Mouse (Mus musculus) gastrocnemius, postnatal 36 days (tissue): ENCODE results near the gene Pak1. TPM values are rescaled to one million over a fixed set of nuclear protein-coding genes. Genes with fewer than 3 reads are reported as not detected.

Source experiments
- DNase-seq, 2 experiments: peaks; one replicate each; pipeline ENCODE4 v3.0.0; 2022
- intact Hi-C: fragments of 180-260 bp; cut with DNase I; formaldehyde crosslinking; loops from one replicate; pipeline ENCODE4 v1.15.1; 2025
- long read RNA-seq, 2 experiments: library from polyadenylated mRNA; stranded (forward); transcript quantifications; one replicate each; pipeline ENCODE4 v2.0.0; 2021
- total RNA-seq, 2 experiments: library from RNA; stranded (reverse); gene quantifications; 2 replicates each; pipeline ENCODE4 v1.2.3; 2021

The Pak1 gene
- total RNA-seq, result 10 to 100 TPM; 21.8 to 23.9 TPM
- long read RNA-seq, experiment 1, transcript Pak1-201 (15 exons, 3,065 nt), result major isoform, 12 of 20 reads
- long read RNA-seq, experiment 1, partial matches to known transcripts, result 4 of 20 reads
- long read RNA-seq, experiment 1, other reads (novel, unspliced or antisense), result 4 of 20 reads
- long read RNA-seq, experiment 2, transcript Pak1-201 (15 exons, 3,065 nt), result major isoform, 12 of 29 reads
- long read RNA-seq, experiment 2, partial matches to known transcripts, result 6 of 29 reads
- long read RNA-seq, experiment 2, other reads (novel, unspliced or antisense), result 11 of 29 reads

DNA sequence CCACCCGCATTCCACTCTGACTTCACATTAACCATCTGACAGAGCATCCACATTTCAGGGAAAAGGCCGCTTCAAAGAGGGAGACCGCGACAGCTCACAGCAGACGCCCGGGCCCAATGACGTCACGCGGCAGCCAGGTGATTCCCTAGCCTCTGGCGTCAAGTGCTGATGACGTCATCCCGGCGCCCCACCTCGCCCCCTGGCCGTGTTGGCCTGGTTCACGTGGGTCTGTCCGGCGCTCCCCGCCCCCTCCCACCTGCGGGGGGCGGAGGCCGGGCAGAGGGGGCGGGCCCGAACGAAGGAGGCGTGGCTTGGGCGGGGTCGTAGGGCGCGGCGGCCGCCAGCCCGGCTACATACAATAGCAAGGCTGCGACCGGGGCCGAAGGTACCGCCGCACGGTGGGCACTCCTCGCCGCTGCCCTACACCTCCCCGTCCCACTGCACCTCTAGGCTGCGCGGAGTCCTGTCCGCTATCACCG, at the start of gene Pak1:
Gene Pak1, plus strand, starts transcription at position 352 of the 479 bp plus-strand sequence.
- DNase-seq, result peak; percentile 15 to 26
- intact Hi-C loops, result no loop called here

DNA sequence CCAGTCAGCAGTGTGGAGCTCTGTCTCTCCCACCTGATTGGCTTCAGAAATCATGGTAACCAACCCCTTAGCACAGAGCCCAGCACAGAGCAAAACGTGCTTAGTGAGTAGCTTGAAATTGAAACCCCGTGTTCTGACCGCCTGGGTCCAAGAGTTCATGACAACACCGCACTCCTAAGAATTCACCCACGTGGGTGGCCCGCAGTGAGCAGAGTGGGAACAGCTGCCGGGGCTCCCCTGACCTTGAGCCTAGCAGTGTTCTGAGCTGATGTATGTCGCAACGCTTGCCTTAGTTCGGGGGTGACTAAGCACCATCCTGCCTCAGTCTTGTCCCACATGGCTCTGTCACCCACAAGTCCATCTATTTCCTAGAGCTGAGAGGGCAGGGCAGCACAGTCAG, 47.4 kb upstream of the Pak1 start:
- no peak for DNase-seq
- intact Hi-C loops, result loop anchor here (5.0 to 10.0 kb wide), 2 partner anchors 346 to 384 kb away; no protein-coding TSS in a partner anchor

DNA sequence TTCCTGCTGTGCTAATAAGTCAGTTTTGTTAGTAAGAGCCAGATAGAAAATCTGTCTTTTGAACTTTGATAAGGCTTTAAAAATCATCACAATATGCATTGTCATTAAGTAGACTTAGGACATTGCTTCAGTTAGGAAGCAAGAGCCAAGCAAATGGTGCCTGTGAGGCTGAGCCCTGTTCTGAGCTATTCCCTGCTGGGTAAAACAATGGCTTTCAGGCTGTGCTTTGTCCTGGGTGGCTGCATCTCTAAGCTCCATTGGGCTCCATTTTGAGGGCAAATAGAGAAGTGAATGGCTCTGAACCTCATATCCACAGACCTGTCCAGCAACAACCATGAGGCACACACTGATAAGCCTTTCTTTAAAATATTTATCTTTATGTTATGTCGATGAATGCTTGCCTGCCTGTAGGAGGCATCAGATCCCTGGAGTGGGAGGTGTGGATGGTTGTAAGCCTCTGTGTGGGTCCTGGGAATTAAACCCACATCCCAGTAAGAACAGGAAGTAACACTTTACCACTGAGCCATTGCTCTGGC, 46.5 kb upstream of the Pak1 start:
- intact Hi-C loops, result loop anchor here (5.0 to 10.0 kb wide), 2 partner anchors 345 to 383 kb away; no protein-coding TSS in a partner anchor
- DNase-seq, result no peak

DNA sequence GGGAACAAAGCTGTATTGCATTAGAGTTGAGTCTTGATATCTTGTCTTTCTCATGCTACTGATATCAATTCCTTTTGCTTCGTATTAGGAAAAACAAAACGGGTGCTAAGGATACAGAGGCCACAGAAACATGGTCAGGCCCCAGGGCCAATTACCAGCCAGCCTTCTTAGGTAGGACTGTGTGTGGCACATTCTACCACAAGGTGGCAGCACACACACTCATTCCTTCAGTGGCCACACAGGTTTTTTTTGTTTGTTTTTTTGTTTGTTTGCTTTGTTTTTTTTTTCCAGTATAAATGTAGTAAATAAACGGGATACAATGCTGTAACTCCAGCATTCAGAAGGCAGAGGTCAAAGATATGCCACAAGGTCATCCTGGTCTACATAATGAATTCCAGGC, 43.0 kb upstream of the Pak1 start:
- DNase-seq, result peak; percentile 40 to 46
- intact Hi-C loops, result loop anchor here (5.0 to 10.0 kb wide), 2 partner anchors 97 to 380 kb away; no protein-coding TSS in a partner anchor

DNA sequence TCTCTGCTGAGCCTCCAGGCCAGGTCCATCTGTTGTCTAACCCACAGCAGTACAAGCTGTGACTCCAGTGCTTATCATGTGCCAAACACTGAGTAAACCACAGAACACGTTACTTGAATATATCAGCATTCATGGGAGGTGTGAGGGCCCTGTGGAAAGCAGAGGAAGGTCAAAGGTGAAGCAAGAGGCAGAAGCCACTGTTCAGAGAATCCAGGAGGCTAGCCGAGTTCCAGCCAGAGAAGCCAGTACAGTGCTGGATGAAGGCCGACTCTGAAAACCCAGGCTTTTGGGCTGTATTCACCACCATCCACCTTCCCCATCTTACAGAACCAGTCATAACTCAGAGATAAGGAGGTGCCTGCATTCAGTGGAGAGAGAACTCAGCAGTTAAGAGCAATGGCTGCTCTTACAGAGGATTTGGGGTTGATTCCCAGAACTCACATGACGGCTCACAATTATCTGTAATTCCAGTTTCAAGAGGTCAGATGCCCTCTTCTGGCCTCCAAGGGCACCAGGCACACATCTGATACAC, 41.1 kb upstream of the Pak1 start:
- no peak for DNase-seq
- intact Hi-C loops, result loop anchor here (2.0 to 10.0 kb wide), 3 partner anchors 95 to 378 kb away; no protein-coding TSS in a partner anchor

DNA sequence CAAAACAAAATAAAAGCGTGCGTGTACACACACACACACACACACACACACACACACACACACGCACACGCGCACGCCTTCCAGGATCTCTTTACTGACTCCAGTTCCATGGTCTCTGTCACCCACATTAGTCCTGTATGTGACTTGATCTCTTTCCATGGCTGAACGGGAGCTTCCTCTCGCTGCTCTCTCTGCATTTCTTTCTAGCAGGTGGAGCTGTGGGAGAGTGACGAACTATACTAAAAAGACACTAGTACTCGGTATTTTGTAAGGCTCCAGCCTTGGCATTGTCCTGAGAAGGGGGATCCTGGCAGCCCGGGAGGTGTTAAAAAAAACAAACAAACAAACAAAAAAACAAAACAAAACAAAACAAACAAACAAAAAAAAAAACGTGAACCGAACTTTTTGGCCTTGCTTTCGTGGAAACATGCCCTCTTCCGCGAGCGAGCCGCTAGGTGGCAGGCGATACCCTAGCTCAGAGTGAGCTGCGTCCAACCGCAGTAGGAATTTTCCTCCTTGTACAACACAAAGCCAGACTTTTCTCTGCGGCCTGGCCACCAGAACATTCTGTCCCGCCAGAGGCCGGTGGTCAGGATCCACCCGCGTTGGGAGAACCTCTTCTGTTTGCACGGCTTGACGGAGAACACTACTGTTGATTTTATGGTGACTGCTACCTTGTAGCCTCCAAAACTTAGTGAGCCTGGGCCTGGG, 40.4 kb upstream of the Pak1 start:
- DNase-seq, result peak; percentile 77 to 84
- intact Hi-C loops, result loop anchor here (2.0 to 10.0 kb wide), 3 partner anchors 94 to 377 kb away; no protein-coding TSS in a partner anchor

DNA sequence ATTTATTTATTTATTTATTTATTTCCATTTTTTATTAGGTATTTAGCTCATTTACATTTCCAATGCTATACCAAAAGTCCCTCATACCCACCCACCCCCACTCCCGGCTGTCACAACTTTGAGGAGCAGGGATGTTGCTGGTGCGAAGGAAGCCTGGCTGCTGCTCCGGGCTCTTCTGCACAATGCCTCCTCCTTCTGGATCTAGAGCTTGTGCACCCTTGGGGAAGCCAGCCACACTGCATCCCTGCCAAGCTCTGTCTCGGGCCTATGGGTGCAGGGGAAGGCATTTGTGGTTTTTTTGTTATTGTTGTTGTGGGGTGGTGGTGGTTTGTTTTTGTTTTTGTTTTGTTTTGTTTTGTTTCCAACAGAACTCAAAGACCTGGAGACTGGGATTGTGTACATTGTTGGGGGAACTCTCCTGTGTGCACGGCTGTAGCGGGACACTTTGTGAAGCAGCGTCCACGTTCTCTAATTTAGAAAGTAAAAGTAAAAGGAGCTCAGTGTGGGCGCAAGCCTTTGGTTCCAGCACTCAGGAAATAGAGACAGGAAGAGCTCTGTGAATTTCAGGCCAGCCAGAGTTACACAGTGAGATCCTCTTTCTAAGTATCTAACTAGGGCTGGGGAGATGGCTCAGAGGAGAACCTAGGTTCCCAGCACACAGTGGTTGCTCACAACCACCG, 39.7 kb upstream of the Pak1 start:
- intact Hi-C loops, result loop anchor here (5.0 to 10.0 kb wide), 2 partner anchors 94 to 376 kb away; no protein-coding TSS in a partner anchor
- DNase-seq, result no peak

DNA sequence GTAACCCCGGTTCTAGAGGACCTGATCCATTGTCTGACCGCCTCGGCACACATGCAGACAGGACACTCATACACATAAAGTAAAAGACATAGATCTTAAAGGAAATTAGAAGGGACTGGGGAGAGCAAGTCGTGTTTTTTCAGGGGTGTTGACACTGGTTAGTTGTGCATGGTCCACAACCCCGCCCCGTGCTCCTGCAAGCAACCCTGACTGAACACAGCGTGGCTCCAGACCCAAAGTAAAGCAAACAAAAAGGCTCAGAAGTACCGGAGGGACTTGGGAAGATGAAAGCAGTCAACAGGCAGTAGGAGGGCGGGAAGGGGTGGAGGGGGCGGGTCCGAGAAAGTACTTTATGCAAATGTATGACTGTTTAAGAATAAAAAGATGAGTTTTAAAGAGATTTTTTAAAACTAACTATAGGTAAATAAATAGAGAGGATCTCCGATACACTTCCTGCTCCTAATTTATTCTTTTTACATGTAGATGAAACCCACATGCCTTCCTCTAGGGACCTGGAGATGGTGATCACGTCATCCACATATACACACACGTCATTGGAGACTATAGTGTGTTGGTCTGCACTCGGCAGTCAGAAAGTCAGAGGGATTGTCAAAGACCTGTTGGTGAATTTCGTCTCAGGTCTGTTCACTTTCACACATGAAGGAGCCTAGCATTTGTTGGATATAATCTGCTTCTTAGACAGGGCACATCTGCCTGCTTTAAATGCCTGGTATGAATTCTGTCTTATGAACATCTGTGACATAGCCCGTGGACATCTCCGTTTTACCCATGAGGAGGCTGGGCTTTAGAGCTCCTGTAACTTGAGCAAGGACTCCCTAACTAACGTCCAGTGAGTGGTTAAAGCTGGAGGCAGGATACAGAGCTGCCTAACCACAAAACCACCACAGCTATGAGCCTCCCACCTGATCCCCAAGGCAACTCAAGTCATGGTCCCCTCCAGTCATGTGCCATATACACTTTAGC, 38.8 kb upstream of the Pak1 start:
- intact Hi-C loops, result loop anchor here (5.0 to 10.0 kb wide), 2 partner anchors 93 to 375 kb away; no protein-coding TSS in a partner anchor

DNA sequence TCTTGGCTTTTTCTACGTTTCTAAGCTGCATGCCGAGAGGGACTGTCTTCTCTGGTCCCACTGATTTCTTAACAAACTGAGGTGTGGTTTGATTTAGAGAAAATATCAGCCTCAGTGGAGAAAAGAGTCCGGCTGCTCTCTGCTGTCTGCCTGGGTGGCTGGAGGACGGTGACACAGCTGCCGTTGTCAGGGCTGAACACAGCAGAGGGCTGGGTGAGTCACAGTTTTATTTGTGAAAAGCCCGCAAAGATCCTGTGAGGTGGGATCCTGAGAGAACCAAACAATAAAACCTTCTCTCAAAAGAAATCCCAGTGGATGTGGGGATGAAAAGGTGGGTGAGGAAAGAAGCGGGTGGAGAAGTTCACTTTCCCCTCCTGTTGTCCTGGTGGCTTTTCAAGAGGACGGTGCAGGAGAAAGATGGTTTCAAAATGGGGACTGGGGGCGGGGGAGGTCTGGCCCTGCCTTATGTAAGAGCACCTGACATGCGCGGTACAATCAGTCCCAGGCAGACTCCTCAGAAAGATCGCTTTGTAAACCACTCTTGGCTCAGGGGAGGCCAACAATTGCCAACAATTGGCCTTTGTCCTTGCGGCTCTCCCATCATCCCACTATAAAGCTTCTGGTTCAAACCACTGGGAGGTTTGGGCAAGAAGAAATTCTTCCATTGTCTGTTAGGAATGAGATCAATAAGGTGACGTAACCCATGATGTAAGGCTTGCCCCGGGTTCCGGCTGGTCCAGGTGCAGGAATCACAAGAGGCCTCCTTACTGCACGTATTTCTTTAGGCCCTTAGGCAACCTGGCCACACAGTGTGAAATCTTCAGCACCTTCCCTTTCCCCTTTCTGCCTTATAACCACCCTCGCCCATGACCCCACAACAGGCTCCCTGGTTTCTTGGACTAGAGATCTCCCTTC, 31.1 kb upstream of the Pak1 start:
- no peak for DNase-seq
- intact Hi-C loops, result no loop called here

More for the DNA sequence above, 38.8 kb upstream of the Pak1 start:
- DNase-seq, result no peak

DNA sequence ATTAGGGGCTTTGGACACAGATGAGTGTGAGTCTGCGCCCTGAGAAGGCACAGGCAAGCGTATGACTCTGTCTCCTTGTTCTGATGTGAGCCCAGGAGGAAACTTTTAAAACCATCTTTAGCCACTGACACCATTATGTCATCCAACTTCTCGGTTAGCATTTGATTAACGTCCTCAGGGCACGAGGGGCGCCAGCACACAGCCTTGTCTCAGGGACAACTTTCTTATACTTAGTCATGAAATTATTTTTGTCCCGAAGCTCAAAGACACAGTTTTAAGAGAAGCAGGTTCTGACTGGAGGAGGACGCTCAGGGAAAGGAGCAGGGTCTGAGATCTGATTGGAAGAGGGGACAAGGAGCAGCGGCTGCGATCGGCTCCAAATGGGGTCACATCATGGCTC, 23.8 kb upstream of the Pak1 start:
- DNase-seq, result no peak
- intact Hi-C loops, result no loop called here

DNA sequence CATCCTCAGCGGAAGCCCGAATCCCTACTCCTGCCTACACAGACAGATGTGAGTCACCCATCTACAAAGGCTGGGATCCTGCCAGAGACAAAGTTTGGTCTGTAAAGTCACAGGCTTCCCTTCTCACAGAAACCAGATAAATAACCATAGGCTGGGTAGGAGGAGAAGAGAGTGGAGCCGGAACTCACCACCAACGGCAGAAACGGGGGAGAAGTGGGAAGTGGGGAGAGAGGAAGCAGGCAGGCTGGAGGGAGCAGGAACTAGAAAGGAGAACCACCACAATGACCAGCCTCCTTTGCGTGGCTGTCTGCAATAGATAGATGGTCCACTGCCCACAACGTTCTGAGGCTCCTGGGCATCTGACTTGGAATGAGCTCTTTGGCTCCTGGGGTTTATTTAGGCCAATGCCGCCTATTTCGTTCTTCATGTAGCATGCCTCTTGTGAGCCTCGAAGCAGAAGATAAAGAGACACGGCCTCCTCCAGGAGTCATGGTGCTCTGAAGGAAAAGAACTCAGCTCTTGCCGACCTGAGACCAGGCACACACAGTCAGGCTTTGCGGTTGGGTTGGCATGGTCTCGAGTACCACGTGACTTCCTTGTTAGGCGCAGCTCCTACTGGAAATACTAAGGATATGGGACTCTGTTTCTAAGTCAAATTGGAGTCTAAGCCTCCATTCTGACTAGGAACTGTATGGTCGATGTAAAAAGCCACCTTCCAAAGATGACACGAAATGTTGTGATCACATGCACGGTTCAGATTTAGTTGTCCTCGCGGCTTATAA, 23.0 kb upstream of the Pak1 start:
- intact Hi-C loops, result no loop called here
- DNase-seq, result no peak

DNA sequence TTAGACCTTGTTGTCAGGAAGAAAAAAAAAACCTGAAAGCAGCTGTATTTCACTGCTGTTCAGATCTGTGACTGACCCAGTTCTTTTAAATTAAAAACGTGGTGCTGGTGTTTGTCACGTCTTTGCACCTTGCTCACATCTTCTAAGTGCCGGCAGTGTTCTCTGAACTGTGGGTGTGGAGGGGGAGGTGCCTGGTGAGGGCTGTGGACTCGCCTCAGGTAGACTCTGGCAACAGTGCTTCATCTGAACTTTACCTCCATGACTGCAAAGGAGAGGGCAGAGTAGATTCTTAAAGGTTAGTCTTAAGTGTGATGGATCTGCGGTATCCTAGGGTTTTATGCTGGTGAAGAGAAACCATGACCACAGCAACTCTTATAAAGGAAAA, 22.4 kb upstream of the Pak1 start:
- intact Hi-C loops, result no loop called here

DNA sequence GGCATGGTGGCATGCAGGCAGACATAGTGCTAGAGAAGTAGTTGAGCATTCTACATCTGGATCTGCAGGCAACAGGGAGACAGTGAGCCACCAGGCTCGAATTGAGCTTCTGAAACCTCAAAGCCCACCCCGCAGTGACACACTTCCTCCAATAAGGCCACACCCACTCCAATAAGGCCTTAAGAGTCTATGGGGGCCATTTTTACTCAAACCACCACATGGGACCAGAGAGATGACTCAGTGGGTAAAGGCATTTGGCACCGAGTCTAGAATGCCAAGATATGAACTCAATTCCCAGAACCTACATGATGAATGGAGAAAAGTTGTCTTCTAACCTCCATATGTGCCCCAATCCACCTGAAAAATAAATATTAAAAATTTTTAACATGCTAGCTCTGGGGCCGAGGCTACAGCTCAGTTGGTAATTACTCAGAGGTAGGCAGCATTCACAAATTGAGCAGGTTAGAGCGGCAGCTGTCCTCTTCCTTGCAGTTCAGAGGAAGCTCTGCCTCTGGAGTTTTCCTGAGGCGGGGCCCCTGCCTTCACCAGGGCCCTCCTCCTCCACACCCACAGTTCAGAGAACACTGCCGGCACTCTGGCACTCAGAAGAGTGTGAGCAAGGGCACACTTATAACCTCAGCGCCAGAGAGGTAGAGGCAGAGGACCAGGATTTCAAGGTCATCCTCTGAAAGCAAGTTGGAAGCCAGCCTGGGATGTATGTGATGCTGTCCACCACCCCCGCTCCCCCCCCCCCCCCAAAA, 21.8 kb upstream of the Pak1 start:
- intact Hi-C loops, result no loop called here
- no peak for DNase-seq

More for the DNA sequence above, 22.4 kb upstream of the Pak1 start:
- DNase-seq, result no peak

DNA sequence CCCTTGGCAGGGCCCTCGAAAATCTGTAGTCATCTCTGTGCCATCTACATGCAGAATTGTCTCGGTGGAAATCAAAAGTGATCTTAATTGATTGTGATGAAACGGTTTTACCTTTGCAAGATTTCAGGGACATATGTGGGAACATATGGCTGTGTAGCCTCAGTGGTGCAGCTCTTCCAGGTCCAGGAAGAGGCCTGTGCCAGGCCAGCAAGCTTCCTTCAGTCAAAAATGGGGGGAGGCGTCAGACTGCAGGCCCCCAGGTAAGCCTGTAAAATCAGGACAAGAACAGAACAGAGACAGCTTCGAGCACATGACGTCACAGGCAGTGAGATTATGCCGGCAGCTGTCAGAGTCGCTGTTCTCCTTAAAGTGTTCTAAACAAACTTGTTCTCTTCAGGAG, 20.5 kb upstream of the Pak1 start:
- DNase-seq, result no peak
- intact Hi-C loops, result no loop called here

DNA sequence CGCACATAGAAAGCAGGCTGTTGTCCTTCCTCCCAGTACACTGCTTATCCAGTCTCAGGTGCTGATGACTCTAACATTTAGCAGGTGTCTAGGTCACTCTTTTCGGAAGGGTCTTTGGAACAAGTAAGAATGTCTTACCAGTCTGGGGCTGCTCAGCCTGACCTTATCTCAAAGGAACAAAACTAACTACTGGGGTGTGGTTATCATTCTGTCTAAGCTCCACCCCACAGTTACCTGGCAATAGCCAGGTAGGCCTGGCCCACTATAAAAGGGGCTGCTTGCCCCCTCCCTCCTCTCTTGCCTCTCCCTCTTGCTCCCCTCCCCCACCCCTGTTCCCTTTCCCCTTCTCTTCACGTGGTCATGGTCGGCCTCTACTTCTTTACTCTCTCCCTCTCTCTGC, 19.3 kb upstream of the Pak1 start:
- DNase-seq, result no peak
- intact Hi-C loops, result no loop called here

DNA sequence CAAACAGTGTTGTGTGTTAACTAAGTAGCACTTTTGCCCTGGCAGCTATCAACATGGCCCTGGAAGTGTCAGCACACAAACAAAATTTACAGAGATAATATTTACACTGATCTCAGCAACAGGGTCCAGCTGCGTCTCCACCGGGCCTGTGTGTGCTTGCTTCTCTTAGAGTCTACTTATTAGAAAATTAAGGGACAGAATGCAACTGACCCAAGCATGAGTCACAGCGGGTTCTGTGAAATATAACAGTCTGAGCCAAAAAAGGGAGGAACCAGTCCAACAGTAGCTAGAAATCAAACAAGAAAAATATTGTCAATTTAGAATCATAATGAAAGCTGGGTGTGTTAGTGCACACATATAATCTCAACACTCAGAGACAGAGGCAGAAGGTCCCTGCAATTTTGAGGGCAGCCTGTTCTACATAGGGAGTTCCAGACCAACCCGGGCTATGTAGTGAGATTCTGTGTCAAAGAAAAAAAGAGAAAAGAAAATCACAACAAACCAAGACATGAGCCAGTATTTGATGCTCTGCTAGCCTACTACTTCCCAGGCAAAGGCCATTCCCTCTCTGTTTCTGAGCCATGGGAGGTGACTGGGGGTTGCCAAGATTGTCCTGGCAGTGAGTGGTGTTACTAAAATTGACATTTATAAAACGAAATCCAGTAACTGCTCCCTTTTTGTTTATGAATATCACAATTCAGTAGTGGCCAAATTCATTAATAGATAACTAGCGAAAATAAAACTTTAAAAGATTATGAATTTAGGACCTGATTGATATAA, 17.3 kb upstream of the Pak1 start:
- DNase-seq, result no peak
- intact Hi-C loops, result no loop called here
